Mouse (Mus musculus) right cerebral cortex, postnatal 14 days (tissue): Measurements from ENCODE around the gene Gm15517.
"Not testable (repeated sequence)": the region's sequence is repeated elsewhere in the genome, so short reads cannot be mapped to it uniquely, and the experiment has no call there.

ENCODE experiments used
- DNase-seq: peaks from one replicate; pipeline ENCODE4 v3.0.0; 2022

Gm15517 gene

DNA sequence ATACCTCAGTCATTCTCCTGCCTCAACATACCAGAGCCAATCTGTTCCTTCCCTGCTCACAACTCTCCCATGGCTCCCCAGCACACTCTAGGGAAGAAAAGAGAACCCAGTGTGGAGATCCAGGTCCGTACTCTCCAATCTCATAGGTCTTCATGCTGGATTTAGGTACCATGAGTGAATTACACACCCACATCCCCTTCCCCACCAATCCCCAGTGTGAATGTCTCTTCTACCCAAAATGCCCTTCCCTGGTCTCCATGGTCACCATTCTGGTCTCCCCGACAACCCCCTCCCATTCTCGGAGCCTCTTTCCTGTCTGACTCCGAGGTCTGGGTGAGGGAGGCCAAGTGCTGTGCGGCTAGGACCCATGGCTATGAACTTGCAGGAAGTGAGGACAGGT lies at the start of gene Gm15517:
TSS of gene Gm15517 (plus strand) at position 301 of the 400 bp plus-strand sequence.
- DNase-seq: no peak

GRCm38 (mm10) chr7:44215645-44216044 lies 45.6 kb upstream of the Gm15517 start, which contains the start of gene Klk1b5:
TSS of gene Klk1b5 (plus strand) at chr7:44215945.
- DNase-seq: no peak

DNA sequence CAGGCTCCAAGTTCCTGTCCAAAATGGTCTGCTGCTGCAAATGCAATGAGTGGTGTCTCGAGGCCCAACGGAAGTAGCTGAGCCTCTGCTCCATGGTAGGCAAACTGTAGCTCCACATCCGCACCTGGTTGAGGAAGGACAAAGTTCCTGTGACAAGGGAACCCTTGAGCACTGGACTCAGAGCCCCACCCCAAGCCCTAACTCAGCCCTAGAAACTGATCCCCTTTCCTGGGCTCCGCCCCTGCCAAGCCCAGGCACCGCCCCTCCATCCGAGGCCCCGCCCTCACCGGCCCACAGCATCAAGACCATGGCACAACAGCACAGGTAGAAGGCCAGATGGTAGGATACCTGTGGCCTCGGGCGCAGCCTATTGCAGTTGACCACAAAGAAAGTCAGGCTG lies 39.6 kb upstream of the Gm15517 start:
- DNase-seq: not testable (repeated sequence)

DNA sequence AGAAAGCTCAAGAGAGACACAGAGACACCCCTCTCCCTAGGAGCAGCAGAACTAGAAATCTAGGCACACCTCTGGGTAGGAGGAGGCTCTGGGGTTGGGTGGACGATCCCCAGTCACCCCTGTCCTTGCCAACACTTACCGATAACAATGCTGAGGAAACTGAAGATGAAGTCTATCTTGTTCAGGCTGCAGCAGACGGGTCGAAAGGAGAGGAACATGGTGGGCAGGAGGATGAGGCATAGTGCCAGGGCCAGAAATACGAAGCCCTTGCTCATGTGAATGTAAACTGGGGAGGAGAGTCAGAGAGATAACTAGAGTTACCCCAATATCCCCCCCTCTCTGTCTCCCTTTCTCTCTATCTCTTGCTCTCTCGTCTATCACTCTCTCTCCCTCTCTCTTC lies 38.9 kb upstream of the Gm15517 start:
- not testable (repeated sequence) for DNase-seq

DNA sequence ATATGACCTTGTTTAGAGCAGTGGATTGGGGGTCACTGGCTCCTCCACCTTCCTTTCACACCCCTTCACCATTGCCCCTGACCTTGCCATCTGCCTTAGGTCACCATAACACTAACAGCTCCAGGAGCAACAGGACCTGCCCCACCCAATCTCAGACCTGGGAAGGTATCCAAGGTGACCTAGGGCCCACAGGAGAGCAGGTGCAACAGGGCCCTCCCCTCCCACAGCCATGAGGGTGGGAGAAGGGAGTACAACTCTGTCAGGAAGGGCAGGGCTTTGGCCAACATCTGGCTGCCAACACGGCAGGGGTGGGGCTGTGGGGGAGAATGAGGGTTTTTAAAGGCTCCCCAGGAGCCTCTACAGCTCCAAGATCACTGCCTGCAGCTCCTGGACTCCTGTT lies 36.2 kb upstream of the Gm15517 start, which contains the start of gene Klk1:
TSS of gene Klk1 (plus strand) at position 285 of the 400 bp plus-strand sequence.
- DNase-seq: no peak

- no peak for DNase-seq
Measured at GRCm38 (mm10) chr7:44235909-44236308, 25.3 kb upstream of the Gm15517 start, which contains the start of gene Gm36864. TSS of gene Gm36864 (plus strand) at chr7:44236177.

DNA sequence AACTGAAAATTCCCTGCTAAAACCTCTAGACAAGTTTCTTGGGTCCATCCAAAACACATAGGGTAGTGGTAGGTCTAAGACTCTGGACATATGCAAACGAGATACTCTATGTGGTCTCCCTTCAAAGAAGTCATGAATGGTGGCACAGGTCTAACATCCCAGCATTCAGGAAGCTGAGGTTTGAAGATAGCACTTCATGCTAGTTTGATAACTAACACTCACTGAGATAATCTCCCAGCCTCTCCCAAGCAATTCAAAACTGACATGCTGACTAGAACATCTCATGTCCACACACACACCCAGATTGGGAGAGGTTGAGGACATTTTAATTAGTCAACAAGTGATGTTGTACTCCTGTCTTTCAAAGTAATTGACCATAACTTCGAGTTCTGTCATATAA lies 21.3 kb upstream of the Gm15517 start:
- DNase-seq: no peak

DNA sequence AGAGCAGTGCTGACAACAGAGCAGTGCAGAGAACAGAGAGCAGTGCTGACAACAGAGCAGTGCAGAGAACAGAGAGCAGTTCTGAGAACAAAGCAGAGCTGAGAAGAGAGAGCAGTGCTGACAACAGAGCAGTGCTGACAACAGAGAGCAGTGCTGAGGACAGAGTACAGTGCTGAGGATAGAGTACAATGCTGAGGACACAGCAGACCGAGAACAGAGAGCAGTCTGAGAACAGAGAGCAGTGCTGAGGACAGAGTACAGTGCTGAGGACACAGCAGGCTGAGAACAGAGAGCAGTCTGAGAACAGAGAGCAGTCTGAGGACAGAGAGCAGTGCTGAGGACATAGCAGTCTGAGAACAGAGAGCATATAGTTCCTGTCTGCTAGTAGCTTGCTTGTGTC lies 20.5 kb upstream of the Gm15517 start:
- DNase-seq: no peak

DNA sequence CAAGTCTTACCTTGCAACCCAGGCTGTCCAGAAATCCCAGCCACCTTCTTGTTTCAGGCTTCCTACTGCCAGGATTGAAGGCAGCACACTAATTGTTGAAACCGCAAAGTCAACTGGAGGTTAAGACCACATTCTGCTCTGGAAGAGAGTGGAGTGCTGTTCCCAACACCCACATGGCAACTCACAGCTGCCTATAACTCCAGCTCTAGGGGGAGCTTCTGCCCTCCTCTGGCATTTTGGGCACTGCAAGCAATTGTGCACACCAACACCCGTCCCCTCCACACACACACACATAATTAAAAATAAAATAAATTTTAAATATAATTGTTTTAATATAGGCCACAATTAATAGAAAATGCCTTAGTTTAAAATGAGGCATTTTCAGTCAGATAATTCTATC lies 20.1 kb upstream of the Gm15517 start:
- no peak for DNase-seq

DNA sequence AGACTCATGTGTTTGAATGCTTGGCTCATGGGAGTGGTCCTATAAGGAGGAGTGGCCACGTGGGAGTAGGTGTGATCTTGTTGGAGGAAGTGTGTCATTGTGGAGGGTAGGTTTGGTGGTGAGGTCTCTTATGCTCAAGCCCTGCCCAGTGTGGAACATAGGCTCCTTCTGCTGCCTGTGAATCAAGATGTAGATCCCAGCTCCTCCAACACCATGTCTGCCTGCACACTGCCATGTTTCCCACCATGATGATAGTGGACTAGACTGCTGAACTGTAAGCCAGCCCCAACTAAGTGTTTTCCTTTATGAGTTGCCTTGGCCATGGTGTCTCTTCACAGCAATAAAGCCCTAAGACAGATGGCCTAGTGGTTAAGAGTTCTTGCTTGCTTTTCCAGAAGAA lies 17.2 kb upstream of the Gm15517 start:
- DNase-seq: no peak

- DNase-seq: peak; percentile 90
Measured at GRCm38 (mm10) chr7:44246055-44246983, 14.9 kb upstream of the Gm15517 start, which contains the start of the genes 1700028J19Rik and 2410002F23Rik. TSS of gene 1700028J19Rik (minus strand) at chr7:44246695. TSS of gene 2410002F23Rik (plus strand) at chr7:44246722.

- DNase-seq: no peak
Measured at GRCm38 (mm10) chr7:44246984-44247470, 14.2 kb upstream of the Gm15517 start.

GRCm38 (mm10) chr7:44247971-44248370 lies 13.3 kb upstream of the Gm15517 start:
- no peak for DNase-seq

DNA sequence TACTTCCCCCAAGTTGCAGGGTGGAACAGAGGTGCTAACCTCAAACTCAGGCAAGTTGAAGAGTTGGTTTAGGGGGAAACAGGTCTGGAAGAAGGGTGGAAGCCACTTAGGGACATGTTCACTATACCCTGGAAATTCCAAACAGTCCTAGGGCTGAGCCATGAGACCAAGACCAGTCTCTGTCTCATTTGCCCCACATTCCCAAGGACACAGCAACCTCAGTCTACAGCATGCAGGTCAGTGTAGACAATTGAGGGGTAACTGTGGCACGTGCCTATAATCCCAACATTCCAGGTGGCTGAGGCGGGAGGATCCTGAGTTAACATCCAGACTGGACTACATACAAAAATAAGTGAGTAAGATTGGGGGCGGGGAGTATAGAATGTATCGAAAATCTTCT lies 12.0 kb upstream of the Gm15517 start:
- no peak for DNase-seq

- not testable (repeated sequence) for DNase-seq
Measured at GRCm38 (mm10) chr7:44250732-44251275, 10.4 kb upstream of the Gm15517 start.

- DNase-seq: no peak
Measured at GRCm38 (mm10) chr7:44253023-44253616, 8.1 kb upstream of the Gm15517 start.

DNA sequence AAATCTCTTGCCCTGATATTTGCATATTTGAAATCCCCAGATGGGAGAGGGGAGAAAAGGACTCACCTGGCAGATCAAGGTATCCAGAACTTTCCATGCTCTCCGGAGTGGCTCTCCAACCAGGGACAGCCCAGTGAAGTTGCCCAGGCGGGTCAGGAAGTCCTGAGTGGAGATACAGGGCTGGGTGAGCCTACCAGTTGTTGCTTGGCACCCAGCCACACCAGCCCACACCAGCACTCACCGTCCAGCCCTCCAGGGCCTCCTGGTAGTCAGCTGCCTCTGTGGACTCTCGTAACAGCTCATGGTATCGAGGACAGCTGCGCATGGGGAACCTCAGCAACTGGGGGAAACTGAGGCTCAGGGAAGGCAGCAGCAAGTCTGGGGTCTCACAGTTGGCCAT lies 6.3 kb upstream of the Gm15517 start:
- no peak for DNase-seq

GRCm38 (mm10) chr7:44257278-44257677 lies 4.0 kb upstream of the Gm15517 start, which contains the start of gene Acp4:
TSS of gene Acp4 (minus strand) at chr7:44257378.
- no peak for DNase-seq

GRCm38 (mm10) chr7:44260410-44260809 lies 837 bp upstream of the Gm15517 start:
- no peak for DNase-seq

DNA sequence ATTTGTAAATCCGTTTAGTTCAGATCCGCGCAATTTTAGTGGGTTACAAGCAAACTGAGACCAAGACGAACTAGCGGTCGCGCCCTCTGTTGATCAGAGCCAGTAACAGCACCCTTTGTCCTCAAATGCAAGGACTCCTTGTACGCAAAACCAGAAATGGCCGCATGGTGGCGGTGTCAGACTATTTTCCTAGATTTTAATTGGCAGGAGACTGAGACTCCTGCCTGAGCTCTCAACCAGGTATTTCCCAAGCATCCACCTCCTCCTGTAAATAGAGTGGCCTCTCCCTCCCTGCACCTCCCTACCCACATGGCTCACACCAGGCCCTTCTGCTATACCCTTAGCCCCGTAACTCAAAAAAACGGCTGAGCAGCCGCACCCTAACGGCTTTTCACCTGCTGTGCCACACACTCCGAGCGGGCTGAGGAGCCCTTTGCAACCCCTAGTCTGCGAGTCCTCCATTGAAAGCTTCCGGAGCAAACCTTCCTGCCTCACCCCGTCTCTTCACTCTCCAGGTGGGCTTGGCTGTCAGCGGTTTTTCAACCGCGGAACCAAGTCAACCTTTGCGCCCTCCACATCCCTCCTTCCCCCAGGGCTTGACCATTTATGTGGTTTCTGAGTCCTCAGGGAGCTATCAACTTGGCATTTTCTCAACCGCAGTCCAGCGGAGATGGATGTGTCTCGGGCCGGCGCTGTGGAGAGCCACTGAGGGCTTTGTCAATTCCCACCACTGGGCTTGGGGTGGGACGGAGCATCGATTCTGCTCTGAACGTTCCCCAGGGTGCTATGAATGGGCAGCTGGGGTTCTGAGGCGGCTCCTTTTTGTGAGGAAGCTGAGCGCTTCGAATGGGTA lies 1.8 kb downstream of the Gm15517 start:
- peak; percentile 95 for DNase-seq

GRCm38 (mm10) chr7:44268117-44268516 lies 6.9 kb downstream of the Gm15517 start:
- DNase-seq: no peak

DNA sequence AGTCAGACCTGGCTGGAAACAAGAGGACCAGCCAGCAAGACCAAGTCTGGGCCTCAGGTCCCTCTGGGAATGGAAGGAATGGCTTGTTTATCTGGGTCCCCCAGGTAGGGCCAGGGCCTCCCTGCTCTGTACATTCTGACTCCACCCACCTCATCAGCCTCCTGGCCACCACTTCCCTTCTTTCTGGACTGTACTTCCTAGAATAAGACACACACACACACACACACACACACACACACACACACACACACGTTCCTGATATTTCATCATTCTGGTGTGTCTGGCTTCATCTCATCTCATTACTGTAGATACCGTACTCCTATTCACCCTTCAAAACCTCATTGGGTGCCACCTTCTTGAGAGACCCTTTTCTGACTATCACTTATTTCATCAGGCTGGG lies 8.2 kb downstream of the Gm15517 start:
- no peak for DNase-seq
